Mouse (Mus musculus) neural tube, embryonic 15.5 days (tissue): ENCODE results near the gene Car10. TPM values are rescaled to one million over a fixed set of nuclear protein-coding genes. Genes with fewer than 3 reads are reported as not detected.
"Not testable (repeated sequence)": the region's sequence is repeated elsewhere in the genome, so short reads cannot be mapped to it uniquely, and the experiment has no call there.

Experiments
- ATAC-seq: fragments of 200-750 bp; cut with Nextera tagmentation; 2 replicates; pipeline ENCODE4 v1.8.0; 2017; ENCODE audit warnings: mild to moderate bottlenecking, moderate TSS enrichment, moderate library complexity; ENCODE audit not compliant: low FRiP score
- H3K27ac ChIP-seq: fragments of 300-500 bp; sonication (generic); replicated peaks from 2 replicates; pipeline ENCODE4 v1.5.1; 2015; ENCODE audit warnings: mild to moderate bottlenecking, inconsistent platforms
- H3K27me3 ChIP-seq: fragments of 300-500 bp; sonication (generic); replicated peaks from 2 replicates; pipeline ENCODE4 v1.6.1; 2015; ENCODE audit warnings: inconsistent platforms
- H3K36me3 ChIP-seq: fragments of 300-500 bp; sonication (generic); 2 replicates; pipeline ENCODE4 v1.6.1; 2015; ENCODE audit warnings: inconsistent platforms
- H3K4me1 ChIP-seq: fragments of 300-500 bp; sonication (generic); 2 replicates; pipeline ENCODE4 v1.6.1; 2015; ENCODE audit warnings: inconsistent platforms
- H3K4me2 ChIP-seq: fragments of 300-500 bp; sonication (generic); 2 replicates; pipeline ENCODE4 v1.6.1; 2015; ENCODE audit warnings: inconsistent platforms, mild to moderate bottlenecking, moderate library complexity
- H3K4me3 ChIP-seq: fragments of 300-500 bp; sonication (generic); replicated peaks from 2 replicates; pipeline ENCODE4 v1.5.1; 2015; ENCODE audit warnings: mild to moderate bottlenecking, inconsistent platforms
- H3K9ac ChIP-seq: fragments of 300-500 bp; sonication (generic); replicated peaks from 2 replicates; pipeline ENCODE4 v1.6.1; 2015; ENCODE audit warnings: mild to moderate bottlenecking, inconsistent platforms
- H3K9me3 ChIP-seq: fragments of 300-500 bp; sonication (generic); replicated peaks from 2 replicates; pipeline ENCODE4 v1.6.1; 2016; ENCODE audit warnings: inconsistent platforms
- WGBS: fragments of 180-500 bp; shearing (Covaris S2); methylation state at CpG from one replicate; pipeline ENCODE4 v1.1.7; 2015; ENCODE audit warnings: mixed read lengths; 5-methylcytosine and 5-hydroxymethylcytosine counted together
- polyA plus RNA-seq: library from polyadenylated mRNA; unstranded; fragments of >200 nt; fragmentation: Nextera tagmentation; extraction: Ambion mirVana; gene quantifications from 2 replicates; pipeline ENCODE4 v1.2.1, GENCODE M21; 2015

Car10 gene
- polyA plus RNA-seq, 1 experiment from 2014 or later = 69.1 TPM

- not testable (repeated sequence) for H3K9ac ChIP-seq, H3K4me1 ChIP-seq, H3K36me3 ChIP-seq, H3K27me3 ChIP-seq, H3K4me2 ChIP-seq, H3K4me3 ChIP-seq, ATAC-seq, H3K27ac ChIP-seq, H3K9me3 ChIP-seq
- 86% methylated on average over 1 of the region's 1 CpGs for WGBS
Measured at GRCm38 (mm10) chr11:93401167-93401566, 303.3 kb downstream of the Car10 start.

- H3K9me3 ChIP-seq = no peaks in the 10 kb centered on the region
- 86% methylated on average over 5 of the region's 5 CpGs for WGBS
- H3K27ac ChIP-seq = no peak overlapping the region
- no peak overlapping the region for H3K4me2 ChIP-seq
- no peak for ATAC-seq
- 0 out of 2 replicates have a peak, but pooled peaks cover 8% of the 10 kb centered on the region for H3K4me1 ChIP-seq
- H3K9ac ChIP-seq = no peak overlapping the region
- H3K36me3 ChIP-seq = no peaks in the 10 kb centered on the region
- H3K4me3 ChIP-seq = no peak overlapping the region
- no peaks in the 10 kb centered on the region for H3K27me3 ChIP-seq
Measured at GRCm38 (mm10) chr11:93407981-93408380, 310.2 kb downstream of the Car10 start.

GRCm38 (mm10) chr11:93431482-93431881 lies 333.7 kb downstream of the Car10 start:
- H3K4me3 ChIP-seq = no peak overlapping the region
- H3K27ac ChIP-seq = no peak overlapping the region
- no peak for ATAC-seq
- no peaks in the 10 kb centered on the region for H3K36me3 ChIP-seq
- WGBS = 91% methylated on average over 5 of the region's 5 CpGs
- no peaks in the 10 kb centered on the region for H3K9me3 ChIP-seq
- H3K4me1 ChIP-seq = no peaks in the 10 kb centered on the region
- H3K4me2 ChIP-seq = no peak overlapping the region
- H3K9ac ChIP-seq = no peak overlapping the region
- H3K27me3 ChIP-seq = no peaks in the 10 kb centered on the region

GRCm38 (mm10) chr11:93434997-93435915 lies 337.4 kb downstream of the Car10 start:
- no peak for ATAC-seq
- no peak overlapping the region for H3K4me3 ChIP-seq
- WGBS = 75% methylated on average over 4 of the region's 4 CpGs
- no peaks in the 10 kb centered on the region for H3K27me3 ChIP-seq
- H3K27ac ChIP-seq = no peak overlapping the region
- no peaks in the 10 kb centered on the region for H3K4me1 ChIP-seq
- H3K9ac ChIP-seq = no peak overlapping the region
- H3K4me2 ChIP-seq = no peak overlapping the region
- no peaks in the 10 kb centered on the region for H3K9me3 ChIP-seq
- no peaks in the 10 kb centered on the region for H3K36me3 ChIP-seq

- no peak overlapping the region for H3K9ac ChIP-seq
- no peaks in the 10 kb centered on the region for H3K36me3 ChIP-seq
- WGBS = 72% methylated on average over 2 of the region's 2 CpGs
- no peak overlapping the region for H3K27ac ChIP-seq
- H3K4me3 ChIP-seq = no peak overlapping the region
- H3K27me3 ChIP-seq = no peaks in the 10 kb centered on the region
- no peaks in the 10 kb centered on the region for H3K9me3 ChIP-seq
- no peak for ATAC-seq
- no peaks in the 10 kb centered on the region for H3K4me1 ChIP-seq
- H3K4me2 ChIP-seq = no peak overlapping the region
Measured at GRCm38 (mm10) chr11:93436892-93437291, 339.1 kb downstream of the Car10 start.

GRCm38 (mm10) chr11:93440466-93440865 lies 342.6 kb downstream of the Car10 start:
- Histone ChIP-seq H3K27ac (no peak overlapping the region), H3K4me3 (no peak overlapping the region), H3K27me3 (no peaks in the 10 kb centered on the region), H3K4me2 (no peak overlapping the region), H3K4me1 (no peaks in the 10 kb centered on the region), H3K36me3 (no peaks in the 10 kb centered on the region), H3K9me3 (no peaks in the 10 kb centered on the region), H3K9ac (no peak overlapping the region)
- ATAC-seq = no peak
- 90% methylated on average over 1 of the region's 1 CpGs for WGBS

GRCm38 (mm10) chr11:93443777-93444176 lies 345.9 kb downstream of the Car10 start:
- no peak overlapping the region for H3K27ac ChIP-seq
- no peaks in the 10 kb centered on the region for H3K27me3 ChIP-seq
- WGBS = 87% methylated on average over 2 of the region's 2 CpGs
- no peaks in the 10 kb centered on the region for H3K9me3 ChIP-seq
- H3K36me3 ChIP-seq = no peaks in the 10 kb centered on the region
- H3K4me3 ChIP-seq = no peak overlapping the region
- no peak overlapping the region for H3K9ac ChIP-seq
- ATAC-seq = no peak
- no peaks in the 10 kb centered on the region for H3K4me1 ChIP-seq
- H3K4me2 ChIP-seq = no peak overlapping the region

GRCm38 (mm10) chr11:93444741-93445140 lies 346.9 kb downstream of the Car10 start:
- Histone ChIP-seq H3K4me2 (no peak overlapping the region), H3K4me1 (no peaks in the 10 kb centered on the region), H3K36me3 (no peaks in the 10 kb centered on the region), H3K4me3 (no peak overlapping the region), H3K27me3 (no peaks in the 10 kb centered on the region), H3K27ac (no peak overlapping the region), H3K9ac (no peak overlapping the region), H3K9me3 (no peaks in the 10 kb centered on the region)
- no peak for ATAC-seq
- WGBS = 92% methylated on average over 8 of the region's 8 CpGs

GRCm38 (mm10) chr11:93447566-93447965 lies 349.7 kb downstream of the Car10 start:
- WGBS = 71% methylated on average over 3 of the region's 3 CpGs
- no peak overlapping the region for H3K4me3 ChIP-seq
- no peaks in the 10 kb centered on the region for H3K4me1 ChIP-seq
- H3K9ac ChIP-seq = no peak overlapping the region
- no peaks in the 10 kb centered on the region for H3K27me3 ChIP-seq
- no peak for ATAC-seq
- H3K9me3 ChIP-seq = no peaks in the 10 kb centered on the region
- H3K4me2 ChIP-seq = no peak overlapping the region
- H3K36me3 ChIP-seq = no peaks in the 10 kb centered on the region
- H3K27ac ChIP-seq = no peak overlapping the region

GRCm38 (mm10) chr11:93448290-93449256 lies 350.7 kb downstream of the Car10 start:
- Histone ChIP-seq H3K9me3 (no peaks in the 10 kb centered on the region), H3K4me3 (no peak overlapping the region), H3K27me3 (no peaks in the 10 kb centered on the region), H3K27ac (no peak overlapping the region), H3K4me1 (no peaks in the 10 kb centered on the region), H3K4me2 (no peak overlapping the region), H3K36me3 (no peaks in the 10 kb centered on the region), H3K9ac (no peak overlapping the region)
- 72% methylated on average over 12 of the region's 12 CpGs for WGBS
- no peak for ATAC-seq

- Histone ChIP-seq H3K27ac (no peak overlapping the region), H3K4me1 (no peaks in the 10 kb centered on the region), H3K9me3 (no peaks in the 10 kb centered on the region), H3K4me3 (no peak overlapping the region), H3K27me3 (no peaks in the 10 kb centered on the region), H3K9ac (no peak overlapping the region), H3K36me3 (no peaks in the 10 kb centered on the region), H3K4me2 (no peak overlapping the region)
- 74% methylated on average over 7 of the region's 7 CpGs for WGBS
- no peak for ATAC-seq
Measured at GRCm38 (mm10) chr11:93450535-93450934, 352.7 kb downstream of the Car10 start.
